Mouse (Mus musculus) G1E (cell line): Measurements from ENCODE around the gene Safb2. TPM values are rescaled to one million over a fixed set of nuclear protein-coding genes. Genes with fewer than 3 reads are reported as not detected.
"Not testable (repeated sequence)": the region's sequence is repeated elsewhere in the genome, so short reads cannot be mapped to it uniquely, and the experiment has no call there.

Source experiments
- ATAC-seq: 2 replicates; pipeline ENCODE4 v1.8.0; 2016; ENCODE audit warnings: mild to moderate bottlenecking; ENCODE audit not compliant: insufficient number of reproducible peaks, poor library complexity, low FRiP score, severe bottlenecking; ENCODE audit errors: extremely low read depth
- DNase-seq: peaks from one replicate; pipeline ENCODE4 v3.0.0; 2012; ENCODE audit warnings: low spot score
- H3K27me3 ChIP-seq: 2 replicates; pipeline ENCODE4 v1.6.1; 2012; ENCODE audit warnings: mild to moderate bottlenecking, low read length, inconsistent platforms; ENCODE audit not compliant: insufficient read depth
- H3K36me3 ChIP-seq: replicated peaks from 2 replicates; pipeline ENCODE3; 2012; ENCODE audit warnings: mild to moderate bottlenecking, inconsistent platforms
- H3K4me1 ChIP-seq: 2 replicates; pipeline ENCODE4 v1.6.1; 2012; ENCODE audit warnings: low read depth, low read length, inconsistent platforms, mixed read lengths; ENCODE audit not compliant: insufficient read depth
- H3K4me3 ChIP-seq: 2 replicates; pipeline ENCODE4 v1.5.1; 2012; ENCODE audit warnings: low read depth, mild to moderate bottlenecking, inconsistent platforms, low read length, moderate library complexity, mixed read lengths
- H3K9me3 ChIP-seq: replicated peaks from 2 replicates; pipeline ENCODE4 v1.6.1; 2012; ENCODE audit warnings: inconsistent platforms
- CTCF ChIP-seq: IDR thresholded peaks from 2 replicates; pipeline ENCODE4 v1.5.1; 2012; ENCODE audit warnings: low read depth, low read length, inconsistent platforms, mixed read lengths
- GATA1 ChIP-seq: IDR thresholded peaks from 2 replicates; pipeline ENCODE4 v1.6.1; 2012; ENCODE audit warnings: borderline replicate concordance, low read length, inconsistent platforms, mixed read lengths
- GATA2 ChIP-seq: IDR thresholded peaks from 2 replicates; pipeline ENCODE4 v1.6.1; 2012; ENCODE audit warnings: low read depth, low read length, inconsistent platforms, borderline replicate concordance
- POLR2AphosphoS5 ChIP-seq: IDR thresholded peaks from 2 replicates; pipeline ENCODE4 v1.6.1; 2012; ENCODE audit warnings: low read depth, low read length, inconsistent platforms; ENCODE audit not compliant: insufficient replicate concordance
- TAL1 ChIP-seq: conservative IDR thresholded peaks from 2 replicates; pipeline ENCODE4 v1.6.1; 2012; ENCODE audit warnings: low read depth, low read length, inconsistent platforms, mixed read lengths
- polyA plus RNA-seq: library from polyadenylated mRNA; stranded (reverse); fragments of >175 nt; gene quantifications from 2 replicates; pipeline ENCODE4 v1.2.3, GENCODE M21; 2012
- total RNA-seq, 2 experiments: library from RNA; stranded (forward) in 1 of 2; stranded (reverse) in 1 of 2; fragments of 200-1000 nt in 1 of 2; fragments of >200 nt in 1 of 2; fragmentation: Nextera tagmentation in 1 of 2; gene quantifications; 2 replicates each; pipeline ENCODE4 v1.2.3; 2014 to 2017

Gene Safb2
- total and polyA plus RNA-seq, 3 experiments = 78.2 to 209 (median 194) TPM

DNA sequence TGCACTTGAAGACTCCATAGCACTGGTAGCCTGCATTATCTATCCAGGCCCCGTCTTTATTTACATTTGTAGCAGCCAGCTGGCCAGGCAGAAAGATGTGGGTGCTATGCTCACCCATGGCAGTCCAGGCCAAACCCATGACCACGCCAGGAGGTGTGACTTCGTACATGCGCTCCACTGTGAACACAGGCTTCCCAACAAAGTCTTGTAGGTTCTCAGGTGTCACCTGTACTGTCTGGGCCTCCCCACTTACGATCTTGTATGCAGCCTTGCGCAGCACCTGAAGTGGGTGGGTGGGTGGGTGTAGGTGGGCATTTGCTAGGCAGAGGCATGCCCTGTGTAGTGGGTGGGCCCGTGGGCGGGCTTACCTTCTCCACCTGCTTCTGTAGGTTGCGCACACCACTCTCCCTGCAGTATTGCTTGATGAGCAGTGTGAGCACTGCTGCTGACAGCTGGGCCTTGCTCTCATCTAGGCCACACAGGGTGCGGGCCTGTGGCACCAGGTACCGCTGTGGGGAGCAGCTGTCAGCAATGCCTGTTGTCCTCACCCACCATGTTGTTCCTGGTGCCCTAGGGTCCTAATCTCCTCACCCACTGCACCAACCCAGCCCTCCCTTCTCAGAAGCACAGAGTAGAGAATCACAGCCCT lies 30.9 kb upstream of the Safb2 start:
- peaks cover 82% of the 10 kb centered on the region for H3K36me3 ChIP-seq
- H3K27me3 ChIP-seq = no peaks in the 10 kb centered on the region
- H3K4me1 ChIP-seq = peaks cover 85% of the 10 kb centered on the region
- no peaks in the 10 kb centered on the region for H3K9me3 ChIP-seq
- ATAC-seq (no peak), DNase-seq (peak; percentile 26)
- peak overlapping the region; percentile 88 for H3K4me3 ChIP-seq
- TF ChIP-seq POLR2AphosphoS5 (no peak; the same call in 1 of the 2 replicates), CTCF (no peak), GATA1 (no peak), TAL1 (no peak), GATA2 (no peak)

DNA sequence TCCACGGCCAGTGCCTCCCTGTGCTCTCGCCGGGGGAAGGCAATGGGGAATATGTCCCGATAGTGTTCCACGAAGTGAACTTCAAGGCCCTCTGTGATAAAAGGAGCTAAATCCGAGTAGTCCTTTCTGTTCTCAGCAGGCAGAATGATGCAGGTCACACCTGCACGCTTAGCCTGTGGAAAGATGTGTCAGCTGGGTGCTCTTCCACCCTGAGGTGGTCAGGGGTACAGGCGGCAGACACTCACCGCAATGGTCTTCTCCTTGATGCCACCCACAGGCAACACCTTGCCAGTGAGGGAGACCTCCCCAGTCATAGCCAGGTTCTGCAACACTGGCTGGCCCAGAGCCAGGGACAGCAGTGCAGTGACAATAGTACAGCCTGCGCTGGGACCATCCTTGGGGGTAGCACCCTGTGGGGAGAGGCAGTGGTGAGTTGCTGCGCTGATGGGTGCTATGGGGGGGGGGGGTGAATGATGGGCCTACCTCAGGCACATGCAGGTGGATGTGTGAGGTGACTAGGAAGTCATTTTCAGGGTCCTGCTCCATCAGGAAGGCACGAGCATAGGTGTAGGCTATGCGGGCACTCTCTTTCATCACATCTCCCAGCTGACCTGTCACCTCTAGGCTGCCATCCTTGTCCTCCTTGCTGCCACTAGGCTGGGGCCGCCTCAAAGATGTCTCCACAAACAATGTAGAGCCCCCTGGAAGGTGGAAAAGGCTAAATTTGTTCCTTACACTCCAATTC lies 30.2 kb upstream of the Safb2 start:
- Histone ChIP-seq H3K36me3 (peaks cover 75% of the 10 kb centered on the region), H3K27me3 (no peaks in the 10 kb centered on the region), H3K4me1 (peaks cover 82% of the 10 kb centered on the region), H3K9me3 (no peaks in the 10 kb centered on the region), H3K4me3 (peak overlapping the region; percentile 88)
- TF ChIP-seq POLR2AphosphoS5 = peak; percentile 94; the same call in 1 of the 2 replicates
- no peak for TF ChIP-seq GATA1
- peak; percentile 51 for DNase-seq
- no peak for ATAC-seq

GRCm38 (mm10) chr17:56613893-56614292 lies 29.5 kb upstream of the Safb2 start:
- Histone ChIP-seq H3K36me3 (peaks cover 68% of the 10 kb centered on the region), H3K4me1 (peaks cover 77% of the 10 kb centered on the region), H3K4me3 (peak overlapping the region; percentile 88)
- ATAC-seq, H3K9me3 ChIP-seq, H3K27me3 ChIP-seq: not testable (repeated sequence)
- peak; percentile 34 for DNase-seq

DNA sequence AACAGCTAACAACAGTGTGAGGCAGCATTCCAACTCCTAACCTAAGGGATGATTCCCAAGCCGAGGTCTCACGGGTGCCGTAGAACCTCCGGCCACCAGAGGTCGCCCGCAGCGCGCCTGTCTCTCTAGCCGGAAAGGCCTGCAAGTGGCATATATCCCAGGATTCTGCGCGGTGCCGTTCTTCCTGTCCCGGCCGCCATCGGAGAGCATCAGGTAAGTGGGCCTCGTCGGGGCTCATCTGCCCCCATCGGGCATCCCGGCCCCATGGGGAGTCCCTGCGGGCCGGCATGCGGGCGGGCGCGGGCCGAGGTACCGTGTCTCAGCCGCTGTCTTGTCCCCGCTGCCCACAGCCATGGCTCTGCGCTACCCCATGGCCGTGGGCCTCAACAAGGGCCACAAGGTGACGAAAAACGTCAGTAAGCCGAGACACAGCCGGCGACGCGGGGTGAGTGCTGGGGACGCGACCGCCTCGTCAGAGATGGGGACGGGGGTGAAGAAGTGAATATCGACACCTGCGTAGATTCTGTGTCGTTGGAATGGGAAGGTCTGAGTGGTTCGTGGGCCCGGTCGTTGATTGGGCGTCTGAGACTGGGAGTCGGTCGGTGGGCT lies 29.0 kb upstream of the Safb2 start, which contains the start of gene Rpl36:
Gene Rpl36 (plus strand): TSS at position 181 of the 609 bp plus-strand sequence.
- TF ChIP-seq CTCF (peak; percentile 85), GATA2 (no peak)
- Histone ChIP-seq H3K4me1 (peaks cover 76% of the 10 kb centered on the region), H3K4me3 (peak within 1 kb of the TSS; percentile 88), H3K9me3 (no peaks in the 10 kb centered on the region), H3K27me3 (no peaks in the 10 kb centered on the region), H3K36me3 (peaks cover 67% of the 10 kb centered on the region)
- ATAC-seq = peak; percentile 29; the same call in 1 of the 2 replicates
- DNase-seq = peak; percentile 69

- H3K4me3 ChIP-seq = peak overlapping the region; percentile 52; the same call in 1 of the 2 replicates
- H3K27me3 ChIP-seq, ATAC-seq, DNase-seq, H3K9me3 ChIP-seq: not testable (repeated sequence)
- peaks cover 76% of the 10 kb centered on the region for H3K4me1 ChIP-seq
- peaks cover 67% of the 10 kb centered on the region for H3K36me3 ChIP-seq
These were observed 28.2 kb upstream of the Safb2 start for GRCm38 (mm10) chr17:56612565-56612939.

DNA sequence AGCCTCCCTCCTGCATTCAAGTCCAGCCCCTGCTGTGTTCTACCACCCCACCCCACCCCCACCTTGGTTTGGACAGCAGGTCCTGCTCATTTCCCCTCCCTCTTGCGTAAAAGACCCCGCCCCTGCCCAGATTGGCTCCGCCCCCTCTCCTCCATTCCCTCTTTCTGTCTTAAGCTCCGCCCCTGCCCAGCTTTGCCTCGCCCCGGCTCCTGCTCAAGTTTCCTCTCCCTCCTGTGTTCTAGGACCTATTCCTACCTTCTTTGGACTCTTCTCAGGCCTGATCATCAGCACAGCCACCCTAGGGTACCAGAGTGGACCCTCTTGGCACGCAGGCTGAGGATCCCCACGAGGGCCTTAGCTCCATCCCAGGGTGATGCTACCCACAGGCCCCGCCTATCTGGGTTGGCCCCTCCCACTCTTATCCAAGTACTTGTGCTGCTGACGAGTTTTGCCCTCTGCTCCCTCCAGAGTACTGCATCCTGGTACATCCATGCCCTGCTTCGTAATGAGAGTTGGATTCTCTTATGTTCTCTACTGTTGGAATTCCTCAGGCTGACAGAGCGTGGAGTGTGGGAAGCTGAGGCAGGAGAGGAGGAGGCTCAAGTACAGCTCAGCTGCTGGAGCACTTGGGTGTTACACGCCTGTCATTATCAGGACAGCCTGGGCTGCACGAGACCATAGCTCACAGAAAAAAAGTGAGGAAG lies 27.6 kb upstream of the Safb2 start:
- DNase-seq = peak; percentile 34

More for the DNA sequence above, 27.6 kb upstream of the Safb2 start:
- Histone ChIP-seq H3K4me1 (peaks cover 76% of the 10 kb centered on the region), H3K36me3 (peaks cover 67% of the 10 kb centered on the region), H3K27me3 (no peaks in the 10 kb centered on the region), H3K4me3 (peak overlapping the region; percentile 52; the same call in 1 of the 2 replicates), H3K9me3 (no peaks in the 10 kb centered on the region)
- TF ChIP-seq TAL1 (no peak), CTCF (no peak), GATA1 (no peak), POLR2AphosphoS5 (no peak)
- no peak for ATAC-seq
